25 mouse cellular contexts compared by ENCODE assay signal in genomic region chr2:105075809-105076208, GRCm38 (mm10). TPM values are rescaled to one million over a fixed set of nuclear protein-coding genes. Genes with fewer than 3 reads are reported as not detected.
DNase-seq lines count a peak whose midpoint lies in the region; ATAC-seq lines count a peak whose summit lies in the region.
"Had no signal": no experiment of that assay in that cellular context is flagged by ENCODE, and none has a peak within 500 bp of the region (broad histone marks: within the 10 kb centered on the region; RNA-seq: fewer than 3 reads in every experiment).

No protein-coding gene starts in this region.

- no peak overlapping the region for H3K4me2 ChIP-seq in intestine, embryonic 14.5 days (ENCODE audit: low read length)
- no peak overlapping the region for H3K4me2 ChIP-seq in intestine, embryonic 16.5 days (ENCODE audit: low read depth, low read length)
- no peak overlapping the region for H3K4me2 ChIP-seq in kidney, embryonic 16.5 days (replicated peaks; ENCODE audit: low read depth, low read length)
- no peak overlapping the region for H3K4me2 ChIP-seq in midbrain, embryonic 11.5 days
- no peak overlapping the region for H3K4me2 ChIP-seq in midbrain, embryonic 14.5 days (ENCODE audit: low read length)
- H3K4me2 ChIP-seq: embryonic facial prominence, embryonic 12.5 days; embryonic facial prominence, embryonic 15.5 days; forebrain, embryonic 12.5 days had no signal

- no peak overlapping the region for H3K9ac ChIP-seq in intestine, embryonic 14.5 days (ENCODE audit: low read length)
- H3K9ac ChIP-seq in intestine, embryonic 16.5 days (ENCODE audit: low read depth, low read length) = no peak overlapping the region
- no peak overlapping the region for H3K9ac ChIP-seq in kidney, embryonic 16.5 days (replicated peaks; ENCODE audit: low read length)
- H3K9ac ChIP-seq in midbrain, embryonic 11.5 days (ENCODE audit: low read length) = no peak overlapping the region
- no peak overlapping the region for H3K9ac ChIP-seq in midbrain, embryonic 14.5 days (replicated peaks; ENCODE audit: low read length)
- H3K9ac ChIP-seq: embryonic facial prominence, embryonic 12.5 days; embryonic facial prominence, embryonic 15.5 days; forebrain, embryonic 12.5 days had no signal

- H3K4me1 ChIP-seq in intestine, embryonic 14.5 days (replicated peaks; ENCODE audit: control insufficient read depth, insufficient read depth, low read length) = no peaks in the 10 kb centered on the region
- no peaks in the 10 kb centered on the region for H3K4me1 ChIP-seq in intestine, embryonic 16.5 days (ENCODE audit: control insufficient read depth, insufficient read depth, low read length)
- peaks cover 28% of the 10 kb centered on the region for H3K4me1 ChIP-seq in kidney, embryonic 16.5 days (ENCODE audit: insufficient read depth, low read length)
- no peaks in the 10 kb centered on the region for H3K4me1 ChIP-seq in midbrain, embryonic 11.5 days (ENCODE audit: control insufficient read depth, insufficient read depth, low read length)
- no peaks in the 10 kb centered on the region for H3K4me1 ChIP-seq in midbrain, embryonic 14.5 days (ENCODE audit: control insufficient read depth, insufficient read depth, low read length)
- H3K4me1 ChIP-seq: embryonic facial prominence, embryonic 12.5 days; embryonic facial prominence, embryonic 15.5 days; forebrain, embryonic 10.5 days; forebrain, embryonic 12.5 days had no signal

- H3K9me3 ChIP-seq in intestine, embryonic 14.5 days (ENCODE audit: control insufficient read depth, low read length) = no peaks in the 10 kb centered on the region
- no peaks in the 10 kb centered on the region for H3K9me3 ChIP-seq in intestine, embryonic 16.5 days (ENCODE audit: control insufficient read depth, low read length)
- no peaks in the 10 kb centered on the region for H3K9me3 ChIP-seq in kidney, embryonic 16.5 days (ENCODE audit: low read length)
- no peaks in the 10 kb centered on the region for H3K9me3 ChIP-seq in midbrain, embryonic 11.5 days (ENCODE audit: control insufficient read depth, low read length)
- H3K9me3 ChIP-seq in midbrain, embryonic 14.5 days (ENCODE audit: control insufficient read depth, low read length) = no peaks in the 10 kb centered on the region
- H3K9me3 ChIP-seq: embryonic facial prominence, embryonic 12.5 days; embryonic facial prominence, embryonic 15.5 days; forebrain, embryonic 10.5 days; forebrain, embryonic 12.5 days had no signal

- no peaks in the 10 kb centered on the region for H3K27me3 ChIP-seq in intestine, embryonic 14.5 days (replicated peaks; ENCODE audit: control insufficient read depth, insufficient read depth, low read length)
- no peaks in the 10 kb centered on the region for H3K27me3 ChIP-seq in intestine, embryonic 16.5 days (replicated peaks; ENCODE audit: control insufficient read depth, insufficient read depth, low read length)
- no peaks in the 10 kb centered on the region for H3K27me3 ChIP-seq in kidney, embryonic 16.5 days (ENCODE audit: insufficient read depth, low read length)
- no peaks in the 10 kb centered on the region for H3K27me3 ChIP-seq in midbrain, embryonic 11.5 days (ENCODE audit: control insufficient read depth, insufficient read depth, low read length)
- H3K27me3 ChIP-seq in midbrain, embryonic 14.5 days (ENCODE audit: control insufficient read depth, insufficient read depth, low read length) = no peaks in the 10 kb centered on the region
- H3K27me3 ChIP-seq: embryonic facial prominence, embryonic 12.5 days; embryonic facial prominence, embryonic 15.5 days; forebrain, embryonic 12.5 days had no signal

- peak; percentile 40 for DNase-seq in intestine, embryonic 14.5 days (ENCODE audit: low spot score)
- DNase-seq in kidney, postnatal 36 days = no peak
- DNase-seq in midbrain, embryonic 11.5 days (ENCODE audit: low spot score, missing footprints) = peak; percentile 59
- no peak for DNase-seq in midbrain, embryonic 14.5 days
- DNase-seq: adrenal gland, adult 2 months; adrenal gland, postnatal 10 days; adrenal gland, postnatal 25 days; cerebellum, adult 11 months; cerebellum, adult 18-20 months; cerebellum, adult 8-10 months; cerebellum, adult 9-11 months; cerebellum, postnatal 14 days; cerebellum, postnatal 36 days; embryo, embryonic 11 days had no signal

- ATAC-seq in intestine, embryonic 14.5 days (replicated peaks; ENCODE audit: low FRiP score, low TSS enrichment, low read depth) = no peak
- no peak for ATAC-seq in intestine, embryonic 16.5 days
- ATAC-seq in kidney, embryonic 16.5 days (ENCODE audit: low FRiP score, low TSS enrichment) = peak; percentile 36
- ATAC-seq in midbrain, embryonic 11.5 days (ENCODE audit: low FRiP score) = no peak
- ATAC-seq in midbrain, embryonic 14.5 days (ENCODE audit: low FRiP score, low TSS enrichment) = no peak
- ATAC-seq: forebrain, embryonic 14.5 days; forebrain, embryonic 16.5 days had no signal

- H3K4me3 ChIP-seq in intestine, embryonic 14.5 days (ENCODE audit: low read depth, low read length) = no peak overlapping the region
- H3K4me3 ChIP-seq in intestine, embryonic 16.5 days (ENCODE audit: low read length) = no peak overlapping the region
- H3K4me3 ChIP-seq in kidney, embryonic 16.5 days (ENCODE audit: low read length) = no peak overlapping the region
- no peak overlapping the region for H3K4me3 ChIP-seq in midbrain, embryonic 11.5 days (ENCODE audit: low read depth, low read length)
- H3K4me3 ChIP-seq in midbrain, embryonic 14.5 days (replicated peaks; ENCODE audit: low read depth, low read length) = no peak overlapping the region
- H3K4me3 ChIP-seq: embryonic facial prominence, embryonic 12.5 days; embryonic facial prominence, embryonic 15.5 days; erythroblast, embryonic 14.5 days; forebrain, embryonic 10.5 days; forebrain, embryonic 12.5 days had no signal

- 54% methylated on average over 5 of the region's 5 CpGs for WGBS in intestine, embryonic 14.5 days
- 59% methylated on average over 5 of the region's 5 CpGs for WGBS in intestine, embryonic 16.5 days
- 35% methylated on average over 5 of the region's 5 CpGs for WGBS in kidney, embryonic 16.5 days
- 82% methylated on average over 5 of the region's 5 CpGs for WGBS in midbrain, embryonic 11.5 days
- WGBS in midbrain, embryonic 14.5 days = 77% methylated on average over 5 of the region's 5 CpGs

- H3K27ac ChIP-seq in intestine, embryonic 14.5 days (ENCODE audit: low read depth) = no peak overlapping the region
- no peak overlapping the region for H3K27ac ChIP-seq in intestine, embryonic 16.5 days (ENCODE audit: low read length)
- H3K27ac ChIP-seq in kidney, embryonic 16.5 days (ENCODE audit: low read length) = no peak overlapping the region
- H3K27ac ChIP-seq in midbrain, embryonic 11.5 days (ENCODE audit: low read depth, low read length) = no peak overlapping the region
- H3K27ac ChIP-seq in midbrain, embryonic 14.5 days (replicated peaks; ENCODE audit: low read depth, low read length) = no peak overlapping the region
- H3K27ac ChIP-seq: embryonic facial prominence, embryonic 12.5 days; embryonic facial prominence, embryonic 15.5 days; forebrain, embryonic 10.5 days; forebrain, embryonic 12.5 days had no signal

- H3K36me3 ChIP-seq in intestine, embryonic 14.5 days (ENCODE audit: control insufficient read depth, insufficient read depth, low read length) = no peaks in the 10 kb centered on the region
- H3K36me3 ChIP-seq in intestine, embryonic 16.5 days (ENCODE audit: control insufficient read depth, insufficient read depth, low read length) = no peaks in the 10 kb centered on the region
- H3K36me3 ChIP-seq in kidney, embryonic 16.5 days (ENCODE audit: insufficient read depth, low read length) = no peaks in the 10 kb centered on the region
- H3K36me3 ChIP-seq in midbrain, embryonic 11.5 days (ENCODE audit: control insufficient read depth, insufficient read depth, low read length) = no peaks in the 10 kb centered on the region
- H3K36me3 ChIP-seq in midbrain, embryonic 14.5 days (ENCODE audit: control insufficient read depth, insufficient read depth, low read length) = no peaks in the 10 kb centered on the region
- H3K36me3 ChIP-seq: embryonic facial prominence, embryonic 12.5 days; embryonic facial prominence, embryonic 15.5 days; forebrain, embryonic 10.5 days; forebrain, embryonic 12.5 days had no signal

RNA-seq across cellular contexts. Expression of gene Gm11060, which starts 16.0 kb away (rescaled TPM):
- polyA plus RNA-seq in intestine, embryonic 14.5 days (2014; fragmentation: Nextera tagmentation; extraction: Ambion mirVana) = not detected in 2 replicates
- polyA plus RNA-seq in intestine, embryonic 16.5 days (2015; fragmentation: Nextera tagmentation; extraction: Ambion mirVana) = not detected in 2 replicates
- polyA plus RNA-seq in kidney, embryonic 16.5 days (2015; fragmentation: Nextera tagmentation; extraction: Ambion mirVana) = not detected in 2 replicates
- polyA plus RNA-seq in midbrain, embryonic 11.5 days (2014; fragmentation: Nextera tagmentation; extraction: Ambion mirVana) = not detected in 2 replicates
- not detected in 2 replicates for polyA plus RNA-seq in midbrain, embryonic 14.5 days (2014; fragmentation: Nextera tagmentation; extraction: Ambion mirVana)
- polyA plus RNA-seq: adrenal gland, adult 2 months; brain, embryonic 14.5 days; C2C12; embryonic facial prominence, embryonic 12.5 days; embryonic facial prominence, embryonic 15.5 days; erythroblast, embryonic 14.5 days; forebrain, embryonic 10.5 days; forebrain, embryonic 12.5 days; forebrain, embryonic 14.5 days; forebrain, embryonic 16.5 days had no signal

RNA-seq across cellular contexts. Expression of gene Wt1, which starts 50.5 kb away (rescaled TPM):
- 18.4 and 20.1 TPM in 2 replicates for polyA plus RNA-seq in intestine, embryonic 14.5 days (2014; fragmentation: Nextera tagmentation; extraction: Ambion mirVana)
- polyA plus RNA-seq in intestine, embryonic 16.5 days (2015; fragmentation: Nextera tagmentation; extraction: Ambion mirVana) = 8.1 and 10.0 TPM in 2 replicates
- 124 and 142 TPM in 2 replicates for polyA plus RNA-seq in kidney, embryonic 16.5 days (2015; fragmentation: Nextera tagmentation; extraction: Ambion mirVana)
- polyA plus RNA-seq in midbrain, embryonic 11.5 days (2014; fragmentation: Nextera tagmentation; extraction: Ambion mirVana) = 0.08 TPM in 2 replicates
- not detected in 2 replicates for polyA plus RNA-seq in midbrain, embryonic 14.5 days (2014; fragmentation: Nextera tagmentation; extraction: Ambion mirVana)
- polyA plus RNA-seq: C2C12; erythroblast, embryonic 14.5 days; forebrain, embryonic 12.5 days; forebrain, embryonic 14.5 days had no signal

RNA-seq across cellular contexts. Expression of gene Eif3m, which starts 58.9 kb away (rescaled TPM):
- polyA plus RNA-seq in intestine, embryonic 14.5 days (2014; fragmentation: Nextera tagmentation; extraction: Ambion mirVana) = 303 and 311 TPM in 2 replicates
- polyA plus RNA-seq in intestine, embryonic 16.5 days (2015; fragmentation: Nextera tagmentation; extraction: Ambion mirVana) = 199 and 227 TPM in 2 replicates
- polyA plus RNA-seq in kidney, embryonic 16.5 days (2015; fragmentation: Nextera tagmentation; extraction: Ambion mirVana) = 332 and 352 TPM in 2 replicates
- polyA plus RNA-seq in midbrain, embryonic 11.5 days (2014; fragmentation: Nextera tagmentation; extraction: Ambion mirVana) = 291 and 301 TPM in 2 replicates
- 212 and 214 TPM in 2 replicates for polyA plus RNA-seq in midbrain, embryonic 14.5 days (2014; fragmentation: Nextera tagmentation; extraction: Ambion mirVana)

Comparison
In these comparisons a context has a peak if more than half of its experiments do, and no peak if none do; other contexts are left out.
1. DNase-seq: peak in intestine, embryonic 14.5 days (single experiment) and midbrain, embryonic 11.5 days (single experiment); none in kidney, postnatal 36 days (0 of 2) and midbrain, embryonic 14.5 days (single experiment).